Mouse (Mus musculus) thymus, adult 2 months (tissue): Measurements from ENCODE around the gene Zfp697.
"Not testable (repeated sequence)": the region's sequence is repeated elsewhere in the genome, so short reads cannot be mapped to it uniquely, and the experiment has no call there.

ENCODE experiments used
- CTCF ChIP-seq: fragments of 200-500 bp; IDR thresholded peaks from 2 replicates; pipeline ENCODE4 v1.5.1; 2012; ENCODE audit warnings: mild to moderate bottlenecking, control low read depth, low read length, moderate library complexity, borderline replicate concordance; ENCODE audit not compliant: control insufficient read depth, poor library complexity, insufficient read depth; ENCODE audit errors: extremely low read depth
- POLR2A ChIP-seq: fragments of 200-500 bp; IDR thresholded peaks from 2 replicates; pipeline ENCODE4 v1.6.1; 2012; ENCODE audit warnings: mild to moderate bottlenecking, low read length, control low read depth, moderate library complexity; ENCODE audit not compliant: control insufficient read depth, poor library complexity, insufficient read depth; ENCODE audit errors: extremely low read depth

DNA sequence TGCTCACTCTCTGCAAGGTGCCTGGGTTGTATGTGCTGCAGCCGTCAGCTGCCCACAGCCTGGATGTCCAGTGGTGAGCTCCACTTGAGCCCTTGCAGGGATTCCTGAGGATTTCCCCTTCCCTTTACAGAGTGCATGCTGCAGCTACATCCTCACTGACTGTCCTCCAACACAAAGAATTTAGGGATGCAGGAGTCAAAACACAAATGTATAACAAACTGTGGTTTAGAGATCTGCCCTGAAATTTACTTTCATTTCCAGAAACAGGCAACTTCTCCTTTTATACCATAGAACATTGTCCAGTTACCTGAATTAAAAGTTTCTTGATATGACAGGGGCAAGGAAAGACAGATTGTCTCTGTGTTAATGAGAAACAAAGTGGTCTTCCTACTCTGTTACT lies 61.7 kb downstream of the Zfp697 start:
- not testable (repeated sequence) for TF ChIP-seq CTCF, POLR2A
